Comparison of ENCODE assay signal across 8 mouse cellular contexts in the genomic region with DNA sequence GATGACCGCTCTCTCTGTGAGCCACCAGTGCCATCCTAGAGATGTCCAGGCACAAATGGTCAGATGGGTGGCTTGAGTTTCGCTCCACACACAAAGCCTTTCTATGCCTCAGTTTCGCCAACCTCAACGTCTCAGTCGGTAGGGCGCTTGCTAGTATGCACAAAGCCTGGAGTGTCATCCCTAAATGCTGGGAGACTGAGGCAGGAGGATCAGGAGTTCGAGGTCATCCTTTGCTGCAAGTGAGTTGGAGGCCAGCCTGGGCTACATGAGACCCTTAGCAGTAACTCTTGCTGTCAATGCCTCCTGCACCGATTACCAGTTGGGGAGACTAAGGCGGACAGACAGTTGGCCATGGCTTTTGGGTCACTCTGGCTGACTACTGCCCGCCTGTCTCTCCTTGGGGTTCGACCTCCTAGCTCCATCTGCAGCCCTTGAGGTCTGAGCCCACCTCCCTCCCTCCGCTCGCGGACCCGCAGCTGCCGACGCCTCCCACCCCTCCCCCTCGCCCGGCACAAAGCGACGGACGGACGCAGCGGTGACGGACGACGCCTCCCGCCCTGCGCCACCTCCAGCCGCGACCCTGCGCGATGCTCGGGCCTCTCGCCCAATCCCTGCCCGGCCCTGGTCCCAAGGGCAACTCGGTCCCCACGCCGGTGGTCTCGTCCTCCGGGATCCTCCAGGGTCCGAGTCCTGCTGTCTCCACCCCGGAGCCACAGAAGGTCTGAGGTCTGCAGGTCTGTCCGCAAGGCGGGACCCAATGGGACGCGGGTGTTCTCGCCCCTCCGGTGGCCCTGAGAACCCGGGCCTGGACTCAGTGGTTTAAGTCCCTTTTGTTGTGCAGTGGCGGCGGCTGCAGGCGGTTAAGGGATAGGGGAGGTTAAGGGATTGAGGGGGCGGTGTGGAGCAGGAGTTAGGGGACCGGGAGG. TPM values are rescaled to one million over a fixed set of nuclear protein-coding genes. Genes with fewer than 3 reads are reported as not detected.
A peak's percentile ranks its signal among the peaks of the same experiment; 100 is the strongest.
DNase-seq lines count a peak whose midpoint lies in the region; ATAC-seq lines count a peak whose summit lies in the region.

A gene (plus strand): TSS at position 502 of the 926 bp plus-strand sequence.

- peak within 1 kb of the TSS; percentile 95 for H3K4me2 ChIP-seq in embryonic facial prominence, embryonic 15.5 days (replicated peaks)
- H3K4me2 ChIP-seq in hindbrain, embryonic 16.5 days (ENCODE audit: low read length), result peak within 1 kb of the TSS; percentile 86
- H3K4me2 ChIP-seq in liver, embryonic 12.5 days, result peak within 1 kb of the TSS; percentile 66

- H3K4me1 ChIP-seq in embryonic facial prominence, embryonic 15.5 days, result peaks cover 16% of the 10 kb centered on the region
- peaks cover 26% of the 10 kb centered on the region for H3K4me1 ChIP-seq in hindbrain, embryonic 16.5 days (ENCODE audit: control insufficient read depth, insufficient read depth, low read depth, low read length)
- peaks cover 16% of the 10 kb centered on the region for H3K4me1 ChIP-seq in liver, embryonic 12.5 days

- peaks cover 30% of the 10 kb centered on the region for H3K36me3 ChIP-seq in embryonic facial prominence, embryonic 15.5 days
- H3K36me3 ChIP-seq in hindbrain, embryonic 16.5 days (ENCODE audit: control insufficient read depth, insufficient read depth, low read length), result peaks cover 11% of the 10 kb centered on the region; the same call in 1 of the 2 replicates
- H3K36me3 ChIP-seq in liver, embryonic 12.5 days, result peaks cover 31% of the 10 kb centered on the region

- DNase-seq in frontal cortex, postnatal 25 days (ENCODE audit: low spot score in 2 of 2), result no peak
- DNase-seq in ZHBTc4 (ENCODE audit: low read depth, low spot score), result peak; percentile 46
- peak; percentile 77 for DNase-seq in retina, embryonic 14.5 days (ENCODE audit: low spot score)
- no peak for DNase-seq in spleen, postnatal 4 days (ENCODE audit: low spot score in 2 of 2)

- no peak within 1 kb of the TSS for H3K27ac ChIP-seq in embryonic facial prominence, embryonic 15.5 days (replicated peaks)
- H3K27ac ChIP-seq in hindbrain, embryonic 16.5 days (ENCODE audit: low read depth, low read length), result peak within 1 kb of the TSS; percentile 86
- H3K27ac ChIP-seq in liver, embryonic 12.5 days, result no peak within 1 kb of the TSS

- H3K4me3 ChIP-seq in embryonic facial prominence, embryonic 15.5 days (replicated peaks), result peak within 1 kb of the TSS; percentile 54
- H3K4me3 ChIP-seq in hindbrain, embryonic 16.5 days (ENCODE audit: low read length), result peak within 1 kb of the TSS; percentile 69
- peak within 1 kb of the TSS; percentile 41 for H3K4me3 ChIP-seq in liver, embryonic 12.5 days

- WGBS in embryonic facial prominence, embryonic 15.5 days, result 8% methylated on average over 54 of the region's 55 CpGs
- 7% methylated on average over 42 of the region's 55 CpGs for WGBS in hindbrain, embryonic 16.5 days
- 9% methylated on average over 51 of the region's 55 CpGs for WGBS in liver, embryonic 12.5 days (ENCODE audit: insufficient replicate concordance)

- peak within 1 kb of the TSS; percentile 62 for H3K9ac ChIP-seq in embryonic facial prominence, embryonic 15.5 days
- peak within 1 kb of the TSS; percentile 91 for H3K9ac ChIP-seq in hindbrain, embryonic 16.5 days (ENCODE audit: low read depth, low read length)
- peak within 1 kb of the TSS; percentile 44; the same call in 1 of the 2 replicates for H3K9ac ChIP-seq in liver, embryonic 12.5 days

- ATAC-seq in frontal cortex, adult (ENCODE audit: low TSS enrichment), result peak; percentile 53
- ATAC-seq in embryonic facial prominence, embryonic 15.5 days (ENCODE audit: insufficient number of reproducible peaks, low FRiP score, low TSS enrichment, low read depth), result peak; percentile 19; the same call in 1 of the 2 replicates
- ATAC-seq in hindbrain, embryonic 16.5 days, result peak; percentile 45
- peak; percentile 16; the same call in 1 of the 2 replicates for ATAC-seq in liver, embryonic 12.5 days

- H3K9me3 ChIP-seq in embryonic facial prominence, embryonic 15.5 days (replicated peaks), result no peaks in the 10 kb centered on the region
- H3K9me3 ChIP-seq in hindbrain, embryonic 16.5 days (ENCODE audit: control insufficient read depth, low read length), result no peaks in the 10 kb centered on the region
- H3K9me3 ChIP-seq in liver, embryonic 12.5 days (replicated peaks), result no peaks in the 10 kb centered on the region

- H3K27me3 ChIP-seq in embryonic facial prominence, embryonic 15.5 days, result peaks cover 5% of the 10 kb centered on the region; the same call in 1 of the 2 replicates
- no peaks in the 10 kb centered on the region for H3K27me3 ChIP-seq in hindbrain, embryonic 16.5 days (replicated peaks; ENCODE audit: control insufficient read depth, insufficient read depth, low read length)
- peaks cover 69% of the 10 kb centered on the region for H3K27me3 ChIP-seq in liver, embryonic 12.5 days (replicated peaks)

RNA-seq across cellular contexts. Expression of the gene that starts here (rescaled TPM):
- 20.4 and 22.2 TPM in 2 replicates for polyA plus RNA-seq in embryonic facial prominence, embryonic 15.5 days (2015; fragmentation: Nextera tagmentation; extraction: Ambion mirVana)
- 177 and 182 TPM in 2 replicates for polyA plus RNA-seq in hindbrain, embryonic 16.5 days (2015; fragmentation: Nextera tagmentation; extraction: Ambion mirVana)
- polyA plus RNA-seq in liver, embryonic 12.5 days (2016; fragmentation: Nextera tagmentation; extraction: Ambion mirVana), result 0.81 and 0.95 TPM in 2 replicates

Comparison
In these comparisons a context has a peak if more than half of its experiments do, and no peak if none do; other contexts are left out.
1. RNA of the gene that starts here (polyA plus RNA-seq): 177 to 182 TPM in hindbrain, embryonic 16.5 days and 20.4 to 22.2 TPM in embryonic facial prominence, embryonic 15.5 days; 0.81 to 0.95 TPM in liver, embryonic 12.5 days; every median in the first group is over 10 times any median in the second.
2. Peak in ATAC-seq, H3K4me3 ChIP-seq, H3K9ac ChIP-seq and H3K4me2 ChIP-seq in liver, embryonic 12.5 days; RNA of the gene not detected or under 1 TPM.
3. DNase-seq: peak in ZHBTc4 (single experiment) and retina, embryonic 14.5 days (single experiment); none in frontal cortex, postnatal 25 days (0 of 2) and spleen, postnatal 4 days (0 of 2).
4. Peak in every context shown above with its lines, with median percentiles within 50 percentile points of each other: ATAC-seq, H3K4me2 ChIP-seq, H3K4me3 ChIP-seq and H3K9ac ChIP-seq.